Mouse (Mus musculus) Muller cell, postnatal 12 days (primary cell): ENCODE results near the gene Zswim9.

ENCODE experiments used
- DNase-seq: peaks from one replicate; pipeline ENCODE4 v3.0.0-alpha.2; 2015; ENCODE audit errors: inconsistent ontology term

Zswim9 gene

DNA sequence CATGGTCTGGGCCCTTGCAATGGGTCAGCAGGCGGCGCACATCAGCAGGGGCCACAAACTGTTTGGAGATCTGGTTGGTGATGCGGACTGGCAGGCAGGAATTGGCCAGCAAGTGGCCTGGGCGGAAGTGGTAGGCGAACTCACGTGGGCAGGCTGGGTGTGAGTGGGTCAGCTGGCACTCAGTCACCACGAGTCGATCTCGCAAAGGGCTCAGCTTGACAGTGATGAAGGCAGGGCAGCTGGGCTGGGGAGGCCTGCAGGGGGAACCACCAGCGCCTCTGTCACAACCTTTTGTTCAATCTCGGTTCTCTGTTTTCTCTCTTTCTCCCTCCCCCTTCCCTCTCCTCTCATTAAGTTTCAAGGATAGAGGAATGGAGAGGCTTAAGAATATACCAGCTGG is 9.1 kb downstream of the Zswim9 start:
- DNase-seq: no peak

DNA sequence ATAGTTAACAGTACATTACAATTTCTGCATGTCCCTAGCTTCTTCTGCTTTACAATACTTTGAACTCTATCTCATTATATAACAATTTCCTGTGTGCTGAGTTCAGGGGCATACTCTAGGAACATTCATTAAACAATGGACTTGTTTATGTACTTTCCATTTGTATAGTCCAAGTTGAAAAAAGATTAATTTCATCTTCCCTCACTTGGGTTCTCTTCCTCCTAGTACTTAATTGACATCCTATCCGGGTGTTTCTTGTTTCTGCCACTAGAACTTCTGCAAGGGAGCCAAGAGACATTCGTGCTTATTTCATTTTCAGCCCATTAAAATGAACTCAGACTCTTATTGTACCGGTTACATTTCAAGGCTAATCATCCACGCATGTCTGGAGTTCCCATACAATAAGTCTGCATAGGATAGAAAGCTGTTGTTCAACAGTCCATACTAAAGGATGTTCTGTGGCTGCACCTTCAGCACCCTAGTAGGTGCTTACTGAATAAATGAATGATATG is 9.7 kb downstream of the Zswim9 start:
- no peak for DNase-seq

DNA sequence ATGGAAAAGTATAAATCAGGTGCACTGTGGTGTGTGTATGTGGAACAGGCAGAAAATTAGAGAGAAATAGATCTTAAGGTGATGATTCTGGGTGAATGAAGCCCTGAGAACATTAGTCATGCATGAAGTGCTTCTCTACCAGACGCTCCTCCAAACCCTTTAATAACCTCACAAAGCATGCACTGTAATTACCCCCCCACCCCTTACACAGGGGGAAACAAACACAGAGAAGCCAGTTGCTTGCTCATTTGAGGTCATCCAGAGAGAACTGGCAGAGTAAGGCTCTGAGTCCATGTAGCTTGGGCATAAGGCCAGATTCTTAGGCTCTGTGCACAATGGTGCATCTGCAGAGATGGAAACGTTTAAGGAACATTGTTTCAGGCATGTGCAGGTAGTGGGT is 14.1 kb downstream of the Zswim9 start:
- DNase-seq: peak; percentile 67

DNA sequence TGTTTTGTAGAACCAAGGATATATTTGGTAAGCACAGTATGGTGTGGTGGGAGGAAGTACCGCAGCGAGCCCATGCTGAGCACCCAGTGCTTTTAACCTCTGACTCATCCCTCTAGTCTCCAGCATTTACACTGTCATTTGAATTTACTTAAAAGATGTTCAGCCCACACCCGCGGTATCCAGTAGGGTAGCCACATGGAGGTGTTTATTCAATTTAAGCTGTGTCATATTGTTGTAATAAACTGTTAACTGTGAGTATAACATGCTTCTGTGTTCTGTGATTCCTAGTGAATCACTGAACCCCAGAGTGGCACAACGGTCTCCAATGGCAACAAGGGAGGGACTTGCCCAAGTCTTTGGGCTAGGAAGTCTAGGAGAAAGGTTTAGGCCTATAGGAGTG is 14.7 kb downstream of the Zswim9 start:
- DNase-seq: peak; percentile 35

DNA sequence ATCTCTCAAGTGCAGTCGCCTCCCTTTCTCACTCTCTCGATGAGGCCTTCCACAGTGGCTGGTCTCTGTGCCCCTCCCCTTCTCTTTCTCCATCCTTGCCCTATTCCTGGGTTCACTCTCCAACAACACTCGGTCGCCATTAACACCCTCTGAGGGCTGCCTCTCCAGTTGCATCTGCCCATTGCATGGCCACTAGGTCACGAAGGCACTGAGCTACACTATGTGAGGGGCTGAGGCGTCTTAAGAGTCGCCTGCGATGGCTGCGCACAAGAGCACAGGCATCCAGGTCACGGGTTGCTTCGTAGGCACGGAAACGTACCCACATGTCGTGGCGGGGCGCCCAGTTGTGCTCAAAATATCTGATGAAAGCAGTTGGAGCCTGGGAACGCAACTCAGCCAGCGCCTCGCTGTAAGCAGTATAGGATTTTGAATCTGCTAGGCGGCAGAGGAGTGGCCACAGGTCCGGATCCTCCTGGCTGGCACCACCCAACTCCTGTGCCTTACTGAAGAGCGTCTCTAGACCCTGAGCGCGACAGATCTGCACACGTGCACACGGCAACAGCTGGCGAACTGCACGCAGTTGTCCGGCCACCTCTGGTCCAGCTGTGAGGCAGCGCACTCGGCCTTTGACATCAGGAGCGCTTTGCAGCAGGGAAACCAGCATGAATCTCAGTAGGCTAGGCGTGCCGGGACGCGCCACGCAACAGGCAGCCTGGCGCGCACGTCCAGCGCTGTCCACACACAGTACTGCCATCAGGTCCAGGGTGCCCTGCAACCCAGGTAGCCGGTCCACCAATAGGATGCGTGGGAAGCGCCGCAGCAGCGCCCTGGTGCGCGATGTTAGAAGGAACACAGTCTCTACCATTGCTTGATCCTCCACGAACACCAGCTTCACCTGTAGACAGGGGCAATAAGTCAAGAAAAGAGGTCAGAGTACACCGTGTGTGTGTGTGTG is 17.5 kb downstream of the Zswim9 start:
- DNase-seq: no peak

DNA sequence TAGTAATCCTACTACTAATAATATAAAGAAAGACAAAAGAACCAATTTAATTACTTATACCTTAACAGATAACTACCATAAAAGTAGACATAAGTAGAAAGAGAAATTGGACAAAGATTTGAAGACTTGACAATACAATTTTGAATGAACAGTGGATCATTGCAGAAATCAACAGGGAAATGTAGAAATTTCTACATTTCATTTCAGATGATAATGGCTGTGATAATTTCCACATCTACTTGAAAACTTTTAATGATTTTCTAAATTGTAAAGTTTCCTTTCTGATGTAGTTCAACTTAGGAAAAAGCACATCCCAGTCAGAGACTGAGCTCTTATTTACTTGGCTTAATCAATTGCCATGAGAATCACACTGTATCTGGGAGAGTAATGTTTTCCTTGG is 65.8 kb downstream of the Zswim9 start, which contains the start of gene Vmn1r89:
Gene Vmn1r89 (plus strand): TSS at position 301 of the 400 bp plus-strand sequence.
- DNase-seq: no peak
